In genomic region chr9:89787532-89787931, GRCm38 (mm10) we compare ENCODE assay signal across 33 mouse cellular contexts. TPM values are rescaled to one million over a fixed set of nuclear protein-coding genes. Genes with fewer than 3 reads are reported as not detected.
DNase-seq lines count a peak whose midpoint lies in the region; ATAC-seq and TF ChIP-seq lines count a peak whose summit lies in the region.
"Had no signal": no experiment of that assay in that cellular context is flagged by ENCODE, and none has a peak within 500 bp of the region (broad histone marks: within the 10 kb centered on the region; RNA-seq: fewer than 3 reads in every experiment).

No protein-coding gene starts in this region.

- no peak overlapping the region for H3K27ac ChIP-seq in forebrain, postnatal 0 days (ENCODE audit: low read depth, low read length)
- H3K27ac ChIP-seq in forebrain, embryonic 10.5 days = no peak overlapping the region
- no peak overlapping the region for H3K27ac ChIP-seq in midbrain, embryonic 11.5 days (ENCODE audit: low read depth, low read length)
- no peak overlapping the region for H3K27ac ChIP-seq in midbrain, postnatal 0 days (ENCODE audit: low read depth, low read length)
- H3K27ac ChIP-seq in intestine, embryonic 16.5 days (ENCODE audit: low read length) = no peak overlapping the region
- H3K27ac ChIP-seq: embryonic facial prominence, embryonic 15.5 days; heart, adult 2 months; hindbrain, embryonic 13.5 days; kidney, postnatal 0 days; limb, embryonic 12.5 days; macrophage; neural tube, embryonic 15.5 days had no signal

- WGBS in forebrain, postnatal 0 days = 46% methylated on average over 4 of the region's 4 CpGs
- 68% methylated on average over 4 of the region's 4 CpGs for WGBS in forebrain, embryonic 10.5 days
- whole genome bisulfite sequencing in midbrain, embryonic 11.5 days = 59% methylated on average over 4 of the region's 4 CpGs
- WGBS in midbrain, postnatal 0 days = 46% methylated on average over 4 of the region's 4 CpGs
- WGBS in intestine, embryonic 16.5 days = 65% methylated on average over 4 of the region's 4 CpGs

- no peak overlapping the region for H3K9ac ChIP-seq in forebrain, postnatal 0 days
- H3K9ac ChIP-seq in midbrain, embryonic 11.5 days (ENCODE audit: low read length) = no peak overlapping the region
- no peak overlapping the region for H3K9ac ChIP-seq in midbrain, postnatal 0 days (replicated peaks; ENCODE audit: low read length, poor library complexity, severe bottlenecking)
- H3K9ac ChIP-seq in intestine, embryonic 16.5 days (ENCODE audit: low read depth, low read length) = no peak overlapping the region
- H3K9ac ChIP-seq: embryonic facial prominence, embryonic 15.5 days; hindbrain, embryonic 13.5 days; limb, embryonic 12.5 days; liver, postnatal 0 days; neural tube, embryonic 15.5 days had no signal

- DNase-seq in forebrain, postnatal 0 days = peak; percentile 28
- no peak for DNase-seq in forebrain, embryonic 10.5 days (ENCODE audit: extremely low spot score, low spot score)
- no peak for DNase-seq in midbrain, embryonic 11.5 days (ENCODE audit: low spot score, missing footprints)
- no peak for DNase-seq in midbrain, postnatal 0 days (ENCODE audit: low spot score)
- DNase-seq in B cell, adult 2 months = peak; percentile 65 to 72
- peak; percentile 16 for DNase-seq in ZHBTc4 (ENCODE audit: low read depth, low spot score)
- no peak for DNase-seq in ovary, adult 18-20 months (ENCODE audit: low spot score)
- DNase-seq: adrenal gland, postnatal 14 days; cerebellum, adult 9-11 months; gastrocnemius, postnatal 25 days; heart, adult 2 months; kidney, adult 2 months; layer of hippocampus, adult 9-11 months; liver, postnatal 0 days; thymus, adult 18-20 months; thymus, postnatal 4 days had no signal

- no peaks in the 10 kb centered on the region for H3K36me3 ChIP-seq in forebrain, postnatal 0 days (ENCODE audit: insufficient read depth)
- H3K36me3 ChIP-seq in forebrain, embryonic 10.5 days (replicated peaks) = no peaks in the 10 kb centered on the region
- H3K36me3 ChIP-seq in midbrain, embryonic 11.5 days (ENCODE audit: control insufficient read depth, insufficient read depth, low read length) = no peaks in the 10 kb centered on the region
- no peaks in the 10 kb centered on the region for H3K36me3 ChIP-seq in midbrain, postnatal 0 days (ENCODE audit: insufficient read depth, low read length)
- H3K36me3 ChIP-seq in intestine, embryonic 16.5 days (ENCODE audit: control insufficient read depth, insufficient read depth, low read length) = no peaks in the 10 kb centered on the region
- H3K36me3 ChIP-seq: embryonic facial prominence, embryonic 15.5 days; hindbrain, embryonic 13.5 days; limb, embryonic 12.5 days; neural tube, embryonic 15.5 days had no signal

- H3K4me2 ChIP-seq in forebrain, postnatal 0 days (ENCODE audit: low read depth) = no peak overlapping the region
- H3K4me2 ChIP-seq in midbrain, embryonic 11.5 days = no peak overlapping the region
- H3K4me2 ChIP-seq in midbrain, postnatal 0 days (ENCODE audit: low read depth, low read length, poor library complexity, severe bottlenecking) = no peak overlapping the region
- no peak overlapping the region for H3K4me2 ChIP-seq in intestine, embryonic 16.5 days (ENCODE audit: low read depth, low read length)
- H3K4me2 ChIP-seq: embryonic facial prominence, embryonic 15.5 days; hindbrain, embryonic 13.5 days; limb, embryonic 12.5 days; liver, embryonic 11.5 days; neural tube, embryonic 15.5 days had no signal

- no peak for TF ChIP-seq CTCF in forebrain, postnatal 0 days (IDR thresholded peaks at IDR 0.05; ENCODE audit: low read depth)
- no peak for TF ChIP-seq CTCF in midbrain, postnatal 0 days (IDR thresholded peaks at IDR 0.05)

- no peaks in the 10 kb centered on the region for H3K27me3 ChIP-seq in forebrain, postnatal 0 days (ENCODE audit: insufficient read depth, low read length)
- no peaks in the 10 kb centered on the region for H3K27me3 ChIP-seq in forebrain, embryonic 10.5 days (ENCODE audit: poor library complexity, severe bottlenecking)
- H3K27me3 ChIP-seq in midbrain, embryonic 11.5 days (ENCODE audit: control insufficient read depth, insufficient read depth, low read length) = no peaks in the 10 kb centered on the region
- H3K27me3 ChIP-seq in midbrain, postnatal 0 days (ENCODE audit: insufficient read depth, low read length) = no peaks in the 10 kb centered on the region
- no peaks in the 10 kb centered on the region for H3K27me3 ChIP-seq in intestine, embryonic 16.5 days (replicated peaks; ENCODE audit: control insufficient read depth, insufficient read depth, low read length)
- H3K27me3 ChIP-seq: embryonic facial prominence, embryonic 15.5 days; hindbrain, embryonic 13.5 days; limb, embryonic 12.5 days; neural tube, embryonic 15.5 days had no signal

- H3K4me3 ChIP-seq in forebrain, postnatal 0 days (ENCODE audit: low read depth, low read length) = no peak overlapping the region
- H3K4me3 ChIP-seq in forebrain, embryonic 10.5 days = no peak overlapping the region
- no peak overlapping the region for H3K4me3 ChIP-seq in midbrain, embryonic 11.5 days (ENCODE audit: low read depth, low read length)
- H3K4me3 ChIP-seq in midbrain, postnatal 0 days (ENCODE audit: low read depth, low read length) = no peak overlapping the region
- no peak overlapping the region for H3K4me3 ChIP-seq in intestine, embryonic 16.5 days (ENCODE audit: low read length)
- H3K4me3 ChIP-seq: embryonic facial prominence, embryonic 15.5 days; heart, adult 2 months; hindbrain, embryonic 13.5 days; limb, embryonic 12.5 days; neural tube, embryonic 15.5 days had no signal

- H3K4me1 ChIP-seq in forebrain, postnatal 0 days (ENCODE audit: insufficient read depth) = no peaks in the 10 kb centered on the region
- H3K4me1 ChIP-seq in forebrain, embryonic 10.5 days = peaks cover 2% of the 10 kb centered on the region; the same call in 1 of the 2 replicates
- peaks cover 3% of the 10 kb centered on the region; the same call in 1 of the 2 replicates for H3K4me1 ChIP-seq in midbrain, embryonic 11.5 days (ENCODE audit: control insufficient read depth, insufficient read depth, low read length)
- H3K4me1 ChIP-seq in midbrain, postnatal 0 days (ENCODE audit: insufficient read depth, low read length) = no peaks in the 10 kb centered on the region
- H3K4me1 ChIP-seq in intestine, embryonic 16.5 days (ENCODE audit: control insufficient read depth, insufficient read depth, low read length) = no peaks in the 10 kb centered on the region
- H3K4me1 ChIP-seq: embryonic facial prominence, embryonic 15.5 days; limb, embryonic 12.5 days; neural tube, embryonic 15.5 days had no signal

- no peaks in the 10 kb centered on the region for H3K9me3 ChIP-seq in forebrain, postnatal 0 days (ENCODE audit: low read length)
- H3K9me3 ChIP-seq in forebrain, embryonic 10.5 days = no peaks in the 10 kb centered on the region
- H3K9me3 ChIP-seq in midbrain, embryonic 11.5 days (ENCODE audit: control insufficient read depth, low read length) = no peaks in the 10 kb centered on the region
- H3K9me3 ChIP-seq in midbrain, postnatal 0 days (ENCODE audit: low read length) = no peaks in the 10 kb centered on the region
- H3K9me3 ChIP-seq in intestine, embryonic 16.5 days (ENCODE audit: control insufficient read depth, low read length) = no peaks in the 10 kb centered on the region
- H3K9me3 ChIP-seq: embryonic facial prominence, embryonic 15.5 days; hindbrain, embryonic 13.5 days; limb, embryonic 12.5 days; neural tube, embryonic 15.5 days had no signal

- peak; percentile 66 for ATAC-seq in forebrain, postnatal 0 days
- 0 out of 2 replicates have a peak, but pooled peaks have one; percentile 33 for ATAC-seq in midbrain, embryonic 11.5 days (ENCODE audit: low FRiP score)
- ATAC-seq in midbrain, postnatal 0 days (ENCODE audit: low FRiP score) = no peak
- no peak for ATAC-seq in intestine, embryonic 16.5 days
- ATAC-seq: inflammation-experienced regulatory T-cells, adult 6 months; liver, postnatal 0 days; lung, postnatal 0 days had no signal

RNA-seq across cellular contexts. Expression of gene Ankrd34c, which starts 49.3 kb away (rescaled TPM):
- total RNA-seq in forebrain, postnatal 0 days (2014; rRNA removed) = 1.5 and 4.1 TPM in 2 replicates
- 0.68 and 0.74 TPM in 2 replicates for polyA plus RNA-seq in forebrain, postnatal 0 days (2015; fragmentation: Nextera tagmentation; extraction: Ambion mirVana)
- not detected in 2 replicates for polyA plus RNA-seq in forebrain, embryonic 10.5 days (2016; fragmentation: Nextera tagmentation; extraction: Ambion mirVana)
- 0.07 TPM in 1 of 2 replicates, not detected in the other for polyA plus RNA-seq in midbrain, embryonic 11.5 days (2014; fragmentation: Nextera tagmentation; extraction: Ambion mirVana)
- total RNA-seq in midbrain, postnatal 0 days (2014; rRNA removed) = 2.5 and 3.7 TPM in 2 replicates
- 0.74 and 0.86 TPM in 2 replicates for polyA plus RNA-seq in midbrain, postnatal 0 days (2015; fragmentation: Nextera tagmentation; extraction: Ambion mirVana)
- polyA plus RNA-seq in intestine, embryonic 16.5 days (2015; fragmentation: Nextera tagmentation; extraction: Ambion mirVana) = not detected in 2 replicates
- total RNA-seq: adrenal gland, postnatal 14 days; CH12.LX; common myeloid progenitor, adult 5-6 weeks; gastrocnemius, postnatal 25 days; heart, adult 2 months; heart, postnatal 25 days; MEL had no signal
- polyA plus RNA-seq: embryonic facial prominence, embryonic 15.5 days; heart, adult 2 months; heart, embryonic 14.5 days; inflammation-experienced regulatory T-cells, adult 6 months; kidney, adult 2 months; kidney, postnatal 0 days; large intestine, adult 2 months; limb, embryonic 12.5 days; liver, embryonic 11.5 days; liver, postnatal 0 days; lung, postnatal 0 days; macrophage; stomach, embryonic 16.5 days had no signal

Comparison
In these comparisons a context has a peak if more than half of its experiments do, and no peak if none do; other contexts are left out.
1. ATAC-seq: peak in forebrain, postnatal 0 days (single experiment) and midbrain, embryonic 11.5 days (single experiment); none in midbrain, postnatal 0 days (single experiment) and intestine, embryonic 16.5 days (single experiment).
2. DNase-seq: peak in forebrain, postnatal 0 days (single experiment), B cell, adult 2 months (2 of 2) and ZHBTc4 (single experiment); none in forebrain, embryonic 10.5 days (single experiment), midbrain, embryonic 11.5 days (single experiment), midbrain, postnatal 0 days (single experiment) and ovary, adult 18-20 months (single experiment).